Mouse (Mus musculus): ENCODE results near the gene Lrrc8b. TPM values are rescaled to one million over a fixed set of nuclear protein-coding genes. Genes with fewer than 3 reads are reported as not detected.
A peak's percentile ranks its signal among the peaks of the same experiment; 100 is the strongest.

Gene Lrrc8b
- polyA plus RNA-seq, 1 experiment from 2014 or later: 17.6 TPM

DNA sequence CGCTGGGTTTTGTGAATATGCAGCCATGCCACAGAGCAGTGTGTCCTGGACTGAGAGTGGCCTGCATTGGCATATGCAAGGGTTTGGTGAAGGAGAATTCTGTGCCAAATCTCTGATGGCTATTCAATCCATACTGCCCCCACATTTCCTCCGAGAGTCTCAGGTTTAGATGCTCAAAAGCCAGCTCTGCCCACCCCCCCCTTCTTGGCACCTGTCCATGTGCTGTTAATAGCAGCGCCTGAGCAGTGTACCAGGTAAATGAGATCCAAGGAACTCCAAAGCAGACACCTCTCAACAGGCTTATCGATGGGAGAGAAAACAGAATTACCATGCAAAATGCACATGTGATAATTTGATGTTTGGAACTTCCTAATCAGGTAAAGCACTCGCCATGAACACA is 74.6 kb downstream of the Lrrc8b start:
- Histone ChIP-seq H3K4me3 (replicated peaks; ENCODE audit: low read length) (no peak overlapping the region), H3K4me2 (ENCODE audit: low read length) (no peak overlapping the region), H3K9me3 (ENCODE audit: control insufficient read depth, low read length) (no peaks in the 10 kb centered on the region), H3K9ac (replicated peaks; ENCODE audit: low read depth, low read length) (no peak overlapping the region), H3K27me3 (replicated peaks; ENCODE audit: control insufficient read depth, insufficient read depth, low read length) (no peaks in the 10 kb centered on the region), H3K36me3 (ENCODE audit: control insufficient read depth, insufficient read depth) (peaks cover 5% of the 10 kb centered on the region), H3K4me1 (replicated peaks; ENCODE audit: control insufficient read depth, insufficient read depth, low read length) (peaks cover 28% of the 10 kb centered on the region), H3K27ac (ENCODE audit: low read length) (no peak overlapping the region)
- WGBS: 71% methylated on average over 5 of the region's 5 CpGs
- ATAC-seq: no peak

GRCm38 (mm10) chr5:105491389-105491788 is 75.8 kb downstream of the Lrrc8b start:
- no peaks in the 10 kb centered on the region for H3K9me3 ChIP-seq (ENCODE audit: control insufficient read depth, low read length)
- H3K27ac ChIP-seq (ENCODE audit: low read length): no peak overlapping the region
- 0 out of 2 replicates have a peak, but pooled peaks cover 2% of the 10 kb centered on the region for H3K27me3 ChIP-seq (replicated peaks; ENCODE audit: control insufficient read depth, insufficient read depth, low read length)
- H3K4me3 ChIP-seq (replicated peaks; ENCODE audit: low read length): no peak overlapping the region
- peak; percentile 38 for ATAC-seq
- peaks cover 3% of the 10 kb centered on the region for H3K36me3 ChIP-seq (ENCODE audit: control insufficient read depth, insufficient read depth)
- peaks cover 35% of the 10 kb centered on the region for H3K4me1 ChIP-seq (replicated peaks; ENCODE audit: control insufficient read depth, insufficient read depth, low read length)
- no peak overlapping the region for H3K9ac ChIP-seq (replicated peaks; ENCODE audit: low read depth, low read length)
- WGBS: 51% methylated on average over 4 of the region's 4 CpGs
- H3K4me2 ChIP-seq (ENCODE audit: low read length): no peak overlapping the region

- H3K4me3 ChIP-seq (replicated peaks; ENCODE audit: low read length): no peak overlapping the region
- WGBS: 9% methylated on average over 10 of the region's 10 CpGs
- no peak overlapping the region for H3K9ac ChIP-seq (replicated peaks; ENCODE audit: low read depth, low read length)
- H3K36me3 ChIP-seq (ENCODE audit: control insufficient read depth, insufficient read depth): peaks cover 3% of the 10 kb centered on the region
- no peak overlapping the region for H3K4me2 ChIP-seq (ENCODE audit: low read length)
- no peak overlapping the region for H3K27ac ChIP-seq (ENCODE audit: low read length)
- H3K27me3 ChIP-seq (replicated peaks; ENCODE audit: control insufficient read depth, insufficient read depth, low read length): 0 out of 2 replicates have a peak, but pooled peaks cover 3% of the 10 kb centered on the region
- peak; percentile 63 for ATAC-seq
- peaks cover 35% of the 10 kb centered on the region for H3K4me1 ChIP-seq (replicated peaks; ENCODE audit: control insufficient read depth, insufficient read depth, low read length)
- no peaks in the 10 kb centered on the region for H3K9me3 ChIP-seq (ENCODE audit: control insufficient read depth, low read length)
Measured at GRCm38 (mm10) chr5:105492367-105493246, 77.0 kb downstream of the Lrrc8b start.

GRCm38 (mm10) chr5:105493377-105493776 is 77.8 kb downstream of the Lrrc8b start:
- Histone ChIP-seq H3K36me3 (ENCODE audit: control insufficient read depth, insufficient read depth) (no peaks in the 10 kb centered on the region; the same call in 1 of the 2 replicates), H3K9me3 (ENCODE audit: control insufficient read depth, low read length) (no peaks in the 10 kb centered on the region), H3K27ac (ENCODE audit: low read length) (0 out of 2 replicates have a peak overlapping the region, but pooled peaks have one; percentile 5), H3K27me3 (replicated peaks; ENCODE audit: control insufficient read depth, insufficient read depth, low read length) (0 out of 2 replicates have a peak, but pooled peaks cover 3% of the 10 kb centered on the region), H3K4me1 (replicated peaks; ENCODE audit: control insufficient read depth, insufficient read depth, low read length) (peaks cover 36% of the 10 kb centered on the region), H3K4me3 (replicated peaks; ENCODE audit: low read length) (no peak overlapping the region), H3K4me2 (ENCODE audit: low read length) (no peak overlapping the region), H3K9ac (replicated peaks; ENCODE audit: low read depth, low read length) (no peak overlapping the region)
- no peak for ATAC-seq
- 50% methylated on average over 7 of the region's 7 CpGs for WGBS

- H3K9me3 ChIP-seq (ENCODE audit: control insufficient read depth, low read length): no peaks in the 10 kb centered on the region
- no peak overlapping the region for H3K4me2 ChIP-seq (ENCODE audit: low read length)
- no peaks in the 10 kb centered on the region for H3K36me3 ChIP-seq (ENCODE audit: control insufficient read depth, insufficient read depth)
- peaks cover 42% of the 10 kb centered on the region for H3K4me1 ChIP-seq (replicated peaks; ENCODE audit: control insufficient read depth, insufficient read depth, low read length)
- H3K27me3 ChIP-seq (replicated peaks; ENCODE audit: control insufficient read depth, insufficient read depth, low read length): 0 out of 2 replicates have a peak, but pooled peaks cover 3% of the 10 kb centered on the region
- no peak for ATAC-seq
- WGBS: 28% methylated on average over 10 of the region's 10 CpGs
- H3K27ac ChIP-seq (ENCODE audit: low read length): no peak overlapping the region
- H3K4me3 ChIP-seq (replicated peaks; ENCODE audit: low read length): no peak overlapping the region
- no peak overlapping the region for H3K9ac ChIP-seq (replicated peaks; ENCODE audit: low read depth, low read length)
Measured at GRCm38 (mm10) chr5:105494246-105494917, 78.8 kb downstream of the Lrrc8b start.

DNA sequence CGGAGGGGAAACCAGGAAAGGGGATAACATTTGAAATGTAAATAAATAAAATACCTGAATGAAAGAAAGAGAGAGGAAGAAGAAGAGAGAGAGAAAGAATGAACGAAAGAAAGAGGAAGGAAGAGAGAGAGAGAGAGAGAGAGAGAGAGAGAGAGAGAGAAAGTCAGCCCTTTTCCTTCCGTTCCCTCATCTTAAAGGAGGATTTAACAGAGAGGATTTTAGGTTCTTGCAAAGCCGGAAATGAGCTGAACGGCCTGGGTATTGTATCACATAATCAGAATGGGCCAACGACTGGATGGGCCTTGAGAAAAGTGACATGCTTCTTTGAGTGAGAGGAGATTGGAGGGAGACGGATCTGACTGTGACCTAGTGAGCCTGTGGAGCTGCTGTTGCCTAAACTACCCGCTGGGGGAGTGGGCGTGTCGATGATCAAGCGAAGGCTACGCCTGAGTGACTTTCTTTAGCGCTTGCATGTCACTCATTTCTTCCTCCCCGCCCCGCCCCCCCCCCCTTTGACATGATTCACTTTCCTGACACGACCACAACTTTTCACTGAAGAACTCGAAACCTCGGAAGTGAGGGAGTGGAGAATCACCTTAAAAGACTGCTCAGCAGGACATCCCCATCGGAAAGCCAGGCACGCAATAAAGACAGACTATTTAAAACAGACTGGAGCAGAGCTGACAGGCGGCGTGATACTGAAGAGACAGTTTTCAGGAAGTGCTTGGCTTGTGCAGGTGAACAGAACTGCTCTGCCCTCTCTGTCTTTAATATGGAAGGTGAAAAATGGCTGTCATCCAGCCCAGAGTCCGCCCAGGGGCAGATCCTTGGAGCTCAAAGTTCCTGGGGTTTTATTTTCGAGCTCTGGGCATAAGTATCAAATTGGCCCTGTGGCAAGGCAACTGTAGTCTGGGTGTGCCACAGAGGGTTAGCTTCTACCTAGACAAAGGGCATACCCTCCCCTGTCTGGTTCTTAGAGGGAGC is 79.6 kb downstream of the Lrrc8b start:
- Histone ChIP-seq H3K9me3 (ENCODE audit: control insufficient read depth, low read length) (no peaks in the 10 kb centered on the region), H3K4me2 (ENCODE audit: low read length) (peak overlapping the region; percentile 44), H3K4me3 (replicated peaks; ENCODE audit: low read length) (peak overlapping the region; percentile 23), H3K27me3 (replicated peaks; ENCODE audit: control insufficient read depth, insufficient read depth, low read length) (0 out of 2 replicates have a peak, but pooled peaks cover 3% of the 10 kb centered on the region), H3K27ac (ENCODE audit: low read length) (no peak overlapping the region), H3K4me1 (replicated peaks; ENCODE audit: control insufficient read depth, insufficient read depth, low read length) (peaks cover 44% of the 10 kb centered on the region), H3K9ac (replicated peaks; ENCODE audit: low read depth, low read length) (0 out of 2 replicates have a peak overlapping the region, but pooled peaks have one; percentile 30), H3K36me3 (ENCODE audit: control insufficient read depth, insufficient read depth) (no peaks in the 10 kb centered on the region)
- ATAC-seq: peak; percentile 69
- WGBS: 3% methylated on average over 22 of the region's 24 CpGs

GRCm38 (mm10) chr5:105496133-105496532 is 80.6 kb downstream of the Lrrc8b start:
- H3K27me3 ChIP-seq (replicated peaks; ENCODE audit: control insufficient read depth, insufficient read depth, low read length): 0 out of 2 replicates have a peak, but pooled peaks cover 3% of the 10 kb centered on the region
- no peak overlapping the region for H3K9ac ChIP-seq (replicated peaks; ENCODE audit: low read depth, low read length)
- ATAC-seq: no peak
- H3K4me2 ChIP-seq (ENCODE audit: low read length): no peak overlapping the region
- no peak overlapping the region for H3K27ac ChIP-seq (ENCODE audit: low read length)
- 72% methylated on average over 4 of the region's 4 CpGs for WGBS
- peaks cover 50% of the 10 kb centered on the region for H3K4me1 ChIP-seq (replicated peaks; ENCODE audit: control insufficient read depth, insufficient read depth, low read length)
- no peak overlapping the region for H3K4me3 ChIP-seq (replicated peaks; ENCODE audit: low read length)
- H3K9me3 ChIP-seq (ENCODE audit: control insufficient read depth, low read length): no peaks in the 10 kb centered on the region
- H3K36me3 ChIP-seq (ENCODE audit: control insufficient read depth, insufficient read depth): no peaks in the 10 kb centered on the region

DNA sequence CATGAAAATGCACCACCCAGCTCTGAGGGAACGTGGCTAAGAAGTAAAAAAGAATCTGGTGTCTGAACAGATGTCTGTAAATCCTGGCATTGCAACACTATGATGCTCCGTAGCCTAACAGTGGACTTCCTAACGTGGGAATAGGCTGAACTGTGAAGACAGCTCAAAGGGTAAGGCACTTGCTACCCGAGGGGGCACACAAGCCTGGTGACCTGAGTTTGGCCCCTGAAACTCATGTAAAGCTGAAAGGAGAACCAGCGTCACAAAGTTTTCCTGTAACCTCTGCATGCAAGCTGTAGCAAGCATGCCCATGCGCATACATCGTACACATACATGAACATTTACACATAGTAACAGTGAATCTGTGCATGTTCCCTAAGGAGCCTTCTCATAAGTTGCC is 81.0 kb downstream of the Lrrc8b start:
- no peak overlapping the region for H3K4me3 ChIP-seq (replicated peaks; ENCODE audit: low read length)
- H3K9me3 ChIP-seq (ENCODE audit: control insufficient read depth, low read length): no peaks in the 10 kb centered on the region
- H3K36me3 ChIP-seq (ENCODE audit: control insufficient read depth, insufficient read depth): no peaks in the 10 kb centered on the region
- 80% methylated on average over 7 of the region's 7 CpGs for WGBS
- 0 out of 2 replicates have a peak, but pooled peaks cover 3% of the 10 kb centered on the region for H3K27me3 ChIP-seq (replicated peaks; ENCODE audit: control insufficient read depth, insufficient read depth, low read length)
- H3K9ac ChIP-seq (replicated peaks; ENCODE audit: low read depth, low read length): no peak overlapping the region
- no peak for ATAC-seq
- no peak overlapping the region for H3K4me2 ChIP-seq (ENCODE audit: low read length)
- H3K4me1 ChIP-seq (replicated peaks; ENCODE audit: control insufficient read depth, insufficient read depth, low read length): peaks cover 50% of the 10 kb centered on the region
- H3K27ac ChIP-seq (ENCODE audit: low read length): no peak overlapping the region

Measured in forebrain, embryonic 16.5 days (tissue).